Mouse (Mus musculus): ENCODE data around the gene Mtrf1. TPM values are rescaled to one million over a fixed set of nuclear protein-coding genes. Genes with fewer than 3 reads are reported as not detected.
"Not testable (repeated sequence)": the region's sequence is repeated elsewhere in the genome, so short reads cannot be mapped to it uniquely, and the experiment has no call there.

Gene Mtrf1
- total and polyA plus RNA-seq, 3 experiments = 4.5 to 7.9 (median 7.3) TPM

GRCm38 (mm10) chr14:79434068-79434467, 36.5 kb downstream of the Mtrf1 start:
- H3K27me3 ChIP-seq (ENCODE audit: control insufficient read depth, insufficient read depth, low read length) = no peaks in the 10 kb centered on the region
- no peak overlapping the region for H3K27ac ChIP-seq
- DNase-seq = no peak
- H3K4me3 ChIP-seq = no peak overlapping the region
- H3K4me1 ChIP-seq (ENCODE audit: control insufficient read depth, insufficient read depth, low read length) = no peaks in the 10 kb centered on the region
- H3K36me3 ChIP-seq (ENCODE audit: control insufficient read depth, insufficient read depth, low read length) = no peaks in the 10 kb centered on the region
- TF ChIP-seq CTCF (IDR thresholded peaks at IDR 0.05) (no peak), EP300 (IDR thresholded peaks at IDR 0.05; ENCODE audit: insufficient read depth, low read depth, low read length) (no peak), POLR2A (IDR thresholded peaks at IDR 0.05; ENCODE audit: insufficient read depth, low read depth, low read length) (no peak)
- H3K79me2 ChIP-seq (replicated peaks; ENCODE audit: control insufficient read depth, insufficient read depth, low read length) = no peaks in the 10 kb centered on the region
- WGBS = 90% methylated on average over 1 of the region's 1 CpGs
- intact Hi-C loops (cut with DNase I) = no loop called here
- no peak overlapping the region for H3K9ac ChIP-seq (ENCODE audit: low read depth, low read length)

- Histone ChIP-seq H3K27ac (no peak overlapping the region), H3K27me3 (ENCODE audit: control insufficient read depth, insufficient read depth, low read length) (no peaks in the 10 kb centered on the region), H3K9ac (ENCODE audit: low read depth, low read length) (no peak overlapping the region), H3K36me3 (ENCODE audit: control insufficient read depth, insufficient read depth, low read length) (no peaks in the 10 kb centered on the region), H3K4me3 (no peak overlapping the region), H3K79me2 (replicated peaks; ENCODE audit: control insufficient read depth, insufficient read depth, low read length) (no peaks in the 10 kb centered on the region), H3K4me1 (ENCODE audit: control insufficient read depth, insufficient read depth, low read length) (peaks cover 2% of the 10 kb centered on the region)
- 71% methylated on average over 2 of the region's 2 CpGs for WGBS
- no peak for DNase-seq
- TF ChIP-seq EP300 (IDR thresholded peaks at IDR 0.05; ENCODE audit: insufficient read depth, low read depth, low read length) (no peak), CTCF (IDR thresholded peaks at IDR 0.05) (no peak), POLR2A (IDR thresholded peaks at IDR 0.05; ENCODE audit: insufficient read depth, low read depth, low read length) (no peak)
- intact Hi-C loops (cut with DNase I) = no loop called here
These were observed 43.1 kb downstream of the Mtrf1 start for GRCm38 (mm10) chr14:79440655-79441054.

- H3K79me2 ChIP-seq (replicated peaks; ENCODE audit: control insufficient read depth, insufficient read depth, low read length) = no peaks in the 10 kb centered on the region
- 59% methylated on average over 5 of the region's 5 CpGs for WGBS
- no peak overlapping the region for H3K4me3 ChIP-seq
- no peak overlapping the region for H3K9ac ChIP-seq (ENCODE audit: low read depth, low read length)
- no peaks in the 10 kb centered on the region for H3K27me3 ChIP-seq (ENCODE audit: control insufficient read depth, insufficient read depth, low read length)
- H3K27ac ChIP-seq = no peak overlapping the region
- H3K4me1 ChIP-seq (ENCODE audit: control insufficient read depth, insufficient read depth, low read length) = peaks cover 2% of the 10 kb centered on the region
- no peak for DNase-seq
- no peaks in the 10 kb centered on the region for H3K36me3 ChIP-seq (ENCODE audit: control insufficient read depth, insufficient read depth, low read length)
- intact Hi-C loops (cut with DNase I) = no loop called here
- TF ChIP-seq EP300 (IDR thresholded peaks at IDR 0.05; ENCODE audit: insufficient read depth, low read depth, low read length) = no peak
- TF ChIP-seq POLR2A (IDR thresholded peaks at IDR 0.05; ENCODE audit: insufficient read depth, low read depth, low read length) = no peak
- TF ChIP-seq CTCF (IDR thresholded peaks at IDR 0.05) = no peak
These were observed 43.9 kb downstream of the Mtrf1 start for GRCm38 (mm10) chr14:79441441-79441840.

- TF ChIP-seq CTCF (IDR thresholded peaks at IDR 0.05) (no peak), EP300 (IDR thresholded peaks at IDR 0.05; ENCODE audit: insufficient read depth, low read depth, low read length) (no peak), POLR2A (IDR thresholded peaks at IDR 0.05; ENCODE audit: insufficient read depth, low read depth, low read length) (no peak)
- H3K27ac ChIP-seq = no peak overlapping the region
- intact Hi-C loops (cut with DNase I) = no loop called here
- H3K9ac ChIP-seq (ENCODE audit: low read depth, low read length) = no peak overlapping the region
- H3K27me3 ChIP-seq (ENCODE audit: control insufficient read depth, insufficient read depth, low read length) = no peaks in the 10 kb centered on the region
- 85% methylated on average over 9 of the region's 9 CpGs for WGBS
- H3K4me3 ChIP-seq = no peak overlapping the region
- no peaks in the 10 kb centered on the region for H3K79me2 ChIP-seq (replicated peaks; ENCODE audit: control insufficient read depth, insufficient read depth, low read length)
- DNase-seq = no peak
- H3K4me1 ChIP-seq (ENCODE audit: control insufficient read depth, insufficient read depth, low read length) = peaks cover 2% of the 10 kb centered on the region
- no peaks in the 10 kb centered on the region for H3K36me3 ChIP-seq (ENCODE audit: control insufficient read depth, insufficient read depth, low read length)
These were observed 47.0 kb downstream of the Mtrf1 start for GRCm38 (mm10) chr14:79444601-79445000.

- 80% methylated on average over 16 of the region's 16 CpGs for WGBS
- no peak for TF ChIP-seq CTCF (IDR thresholded peaks at IDR 0.05)
- no peak for TF ChIP-seq POLR2A (IDR thresholded peaks at IDR 0.05; ENCODE audit: insufficient read depth, low read depth, low read length)
- TF ChIP-seq EP300 (IDR thresholded peaks at IDR 0.05; ENCODE audit: insufficient read depth, low read depth, low read length) = no peak
These were observed 47.6 kb downstream of the Mtrf1 start for GRCm38 (mm10) chr14:79445055-79445620.

GRCm38 (mm10) chr14:79451681-79452590, 54.4 kb downstream of the Mtrf1 start, which contains the start of gene Kbtbd6:
Kbtbd6 (plus strand) TSS chr14:79451835.
- peak within 1 kb of the TSS; percentile 4; the same call in 1 of the 2 replicates for H3K27ac ChIP-seq

More at GRCm38 (mm10) chr14:79445055-79445620, 47.6 kb downstream of the Mtrf1 start:
- Histone ChIP-seq H3K27ac (no peak overlapping the region), H3K9ac (ENCODE audit: low read depth, low read length) (no peak overlapping the region), H3K36me3 (ENCODE audit: control insufficient read depth, insufficient read depth, low read length) (no peaks in the 10 kb centered on the region), H3K4me3 (no peak overlapping the region), H3K79me2 (replicated peaks; ENCODE audit: control insufficient read depth, insufficient read depth, low read length) (no peaks in the 10 kb centered on the region), H3K27me3 (ENCODE audit: control insufficient read depth, insufficient read depth, low read length) (no peaks in the 10 kb centered on the region), H3K4me1 (ENCODE audit: control insufficient read depth, insufficient read depth, low read length) (peaks cover 2% of the 10 kb centered on the region)
- intact Hi-C loops (cut with DNase I) = no loop called here
- DNase-seq = no peak

GRCm38 (mm10) chr14:79452591-79452934, 55.0 kb downstream of the Mtrf1 start:
- 94% methylated on average over 8 of the region's 10 CpGs for WGBS
- H3K36me3 ChIP-seq (ENCODE audit: control insufficient read depth, insufficient read depth, low read length); H3K79me2 ChIP-seq (replicated peaks; ENCODE audit: control insufficient read depth, insufficient read depth, low read length); H3K27ac ChIP-seq; H3K4me1 ChIP-seq (ENCODE audit: control insufficient read depth, insufficient read depth, low read length); H3K4me3 ChIP-seq; DNase-seq; H3K9ac ChIP-seq (ENCODE audit: low read depth, low read length); H3K27me3 ChIP-seq (ENCODE audit: control insufficient read depth, insufficient read depth, low read length); intact Hi-C loops (cut with DNase I): not testable (repeated sequence)

More at GRCm38 (mm10) chr14:79451681-79452590, 54.4 kb downstream of the Mtrf1 start, which contains the start of gene Kbtbd6:
- peak; percentile 83 to 84 for DNase-seq
- H3K36me3 ChIP-seq (ENCODE audit: control insufficient read depth, insufficient read depth, low read length); H3K4me1 ChIP-seq (ENCODE audit: control insufficient read depth, insufficient read depth, low read length); H3K27me3 ChIP-seq (ENCODE audit: control insufficient read depth, insufficient read depth, low read length); H3K79me2 ChIP-seq (replicated peaks; ENCODE audit: control insufficient read depth, insufficient read depth, low read length): not testable (repeated sequence)
- peak within 1 kb of the TSS; percentile 75 for H3K4me3 ChIP-seq
- intact Hi-C loops (cut with DNase I) = loop anchor here (2.0 kb wide), 1 partner anchor 21 kb away; no protein-coding TSS in a partner anchor
- 11% methylated on average over 44 of the region's 89 CpGs for WGBS
- TF ChIP-seq EP300 (IDR thresholded peaks at IDR 0.05; ENCODE audit: insufficient read depth, low read depth, low read length) (0 out of 2 replicates have a peak, but pooled peaks have one; percentile 34), CTCF (IDR thresholded peaks at IDR 0.05) (peak; percentile 8; the same call in 1 of the 2 replicates)
- H3K9ac ChIP-seq (ENCODE audit: low read depth, low read length) = peak within 1 kb of the TSS; percentile 42
